Mouse (Mus musculus) A20 (cell line): ENCODE measurements around the gene Enoph1.
A peak's percentile ranks its signal among the peaks of the same experiment; 100 is the strongest.

ENCODE experiments used
- DNase-seq: peaks from one replicate; pipeline ENCODE4 v3.0.0-alpha.2; 2011; ENCODE audit warnings: low read depth, low spot score

The Enoph1 gene

GRCm38 (mm10) chr5:100079040-100079930 is 39.5 kb downstream of the Enoph1 start:
- peak; percentile 70 for DNase-seq

GRCm38 (mm10) chr5:100079931-100080275 is 40.1 kb downstream of the Enoph1 start:
- DNase-seq, result no peak

- peak; percentile 27 for DNase-seq
These were observed 42.2 kb downstream of the Enoph1 start for GRCm38 (mm10) chr5:100082006-100082405.

- no peak for DNase-seq
These were observed 44.3 kb downstream of the Enoph1 start for GRCm38 (mm10) chr5:100083953-100084562.

- DNase-seq, result no peak
These were observed 45.3 kb downstream of the Enoph1 start for GRCm38 (mm10) chr5:100085097-100085496.

- no peak for DNase-seq
These were observed 50.9 kb downstream of the Enoph1 start for GRCm38 (mm10) chr5:100090515-100091262.

- DNase-seq, result no peak
These were observed 51.4 kb downstream of the Enoph1 start for GRCm38 (mm10) chr5:100091263-100091594.

GRCm38 (mm10) chr5:100091602-100092001 is 51.8 kb downstream of the Enoph1 start:
- no peak for DNase-seq

- no peak for DNase-seq
These were observed 57.2 kb downstream of the Enoph1 start for GRCm38 (mm10) chr5:100096955-100097354.

- no peak for DNase-seq
These were observed 58.2 kb downstream of the Enoph1 start for GRCm38 (mm10) chr5:100097967-100098366.

GRCm38 (mm10) chr5:100102395-100102794 is 62.6 kb downstream of the Enoph1 start:
- DNase-seq, result no peak

- DNase-seq, result no peak
These were observed 69.1 kb downstream of the Enoph1 start for GRCm38 (mm10) chr5:100108866-100109265.

- DNase-seq, result no peak
These were observed 69.9 kb downstream of the Enoph1 start for GRCm38 (mm10) chr5:100109543-100110282.

- DNase-seq, result no peak
These were observed 70.8 kb downstream of the Enoph1 start for GRCm38 (mm10) chr5:100110581-100110980.

GRCm38 (mm10) chr5:100113403-100113802 is 73.6 kb downstream of the Enoph1 start:
- DNase-seq, result no peak
